Mouse (Mus musculus): ENCODE measurements around the gene Ints7. TPM values are rescaled to one million over a fixed set of nuclear protein-coding genes. Genes with fewer than 3 reads are reported as not detected.

The Ints7 gene
- polyA plus RNA-seq, 1 experiment: 9.8 TPM

DNA sequence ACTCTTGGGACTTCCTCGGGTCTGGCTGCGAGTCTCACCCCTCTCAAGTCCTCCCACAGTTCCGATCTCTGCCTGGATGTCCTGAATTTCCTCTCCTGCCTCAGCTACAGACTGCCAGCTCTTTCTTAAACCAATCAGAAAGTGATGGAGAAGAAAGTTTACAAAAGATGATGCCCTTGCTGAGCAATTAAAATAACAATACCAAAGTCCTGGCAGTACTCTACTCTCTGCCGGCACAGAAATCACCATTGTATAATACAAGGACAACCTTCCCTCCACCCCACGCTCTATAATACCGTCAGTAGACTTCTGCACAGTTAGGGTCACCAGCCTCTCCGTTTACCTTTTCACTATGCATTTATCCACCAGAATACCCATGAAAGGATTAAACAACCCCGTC, 40.8 kb downstream of the Ints7 start:
- Histone ChIP-seq H3K4me1 (ENCODE audit: control insufficient read depth, insufficient read depth, insufficient read length, low read length) (no peaks in the 10 kb centered on the region; the same call in 1 of the 2 replicates), H3K27ac (ENCODE audit: insufficient read depth, low read depth, low read length) (no peak overlapping the region), H3K27me3 (ENCODE audit: control insufficient read depth, insufficient read depth, low read length) (no peaks in the 10 kb centered on the region), H3K4me3 (ENCODE audit: low read depth, low read length) (no peak overlapping the region), H3K36me3 (ENCODE audit: control insufficient read depth, insufficient read depth, low read length) (peaks cover 52% of the 10 kb centered on the region)
- no peak for TF ChIP-seq POLR2A (IDR thresholded peaks at IDR 0.05; ENCODE audit: low read depth, low read length)
- no peak for TF ChIP-seq CTCF (IDR thresholded peaks at IDR 0.05; ENCODE audit: extremely low read depth, insufficient read length, insufficient replicate concordance, low read depth, low read length)
- WGBS: 95% methylated on average over 8 of the region's 8 CpGs

DNA sequence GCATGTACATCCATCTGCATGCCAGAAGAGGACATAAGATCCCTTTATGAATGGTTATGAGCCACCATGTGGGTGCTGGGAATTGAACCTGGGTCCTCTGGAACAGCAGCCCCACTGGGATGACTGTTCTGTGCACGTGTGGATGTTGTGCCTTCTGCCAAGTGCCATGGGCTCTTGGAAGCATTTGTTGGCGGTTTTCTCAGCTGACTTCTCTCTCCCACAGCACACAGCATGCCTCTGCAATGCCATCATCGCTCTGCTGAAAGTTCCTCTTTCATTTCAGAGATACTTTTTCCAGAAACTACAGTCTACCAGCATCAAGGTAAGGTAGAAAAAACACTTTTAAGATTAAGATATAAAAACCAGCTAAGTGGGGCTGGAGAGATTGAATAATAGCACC, 42.2 kb downstream of the Ints7 start:
- H3K4me1 ChIP-seq (ENCODE audit: control insufficient read depth, insufficient read depth, insufficient read length, low read length): no peaks in the 10 kb centered on the region; the same call in 1 of the 2 replicates
- no peak overlapping the region for H3K4me3 ChIP-seq (ENCODE audit: low read depth, low read length)
- no peaks in the 10 kb centered on the region for H3K27me3 ChIP-seq (ENCODE audit: control insufficient read depth, insufficient read depth, low read length)
- peaks cover 49% of the 10 kb centered on the region for H3K36me3 ChIP-seq (ENCODE audit: control insufficient read depth, insufficient read depth, low read length)
- WGBS: 80% methylated on average over 3 of the region's 3 CpGs
- TF ChIP-seq POLR2A (IDR thresholded peaks at IDR 0.05; ENCODE audit: low read depth, low read length) (no peak), CTCF (IDR thresholded peaks at IDR 0.05; ENCODE audit: extremely low read depth, insufficient read length, insufficient replicate concordance, low read depth, low read length) (no peak)
- H3K27ac ChIP-seq (ENCODE audit: insufficient read depth, low read depth, low read length): no peak overlapping the region

DNA sequence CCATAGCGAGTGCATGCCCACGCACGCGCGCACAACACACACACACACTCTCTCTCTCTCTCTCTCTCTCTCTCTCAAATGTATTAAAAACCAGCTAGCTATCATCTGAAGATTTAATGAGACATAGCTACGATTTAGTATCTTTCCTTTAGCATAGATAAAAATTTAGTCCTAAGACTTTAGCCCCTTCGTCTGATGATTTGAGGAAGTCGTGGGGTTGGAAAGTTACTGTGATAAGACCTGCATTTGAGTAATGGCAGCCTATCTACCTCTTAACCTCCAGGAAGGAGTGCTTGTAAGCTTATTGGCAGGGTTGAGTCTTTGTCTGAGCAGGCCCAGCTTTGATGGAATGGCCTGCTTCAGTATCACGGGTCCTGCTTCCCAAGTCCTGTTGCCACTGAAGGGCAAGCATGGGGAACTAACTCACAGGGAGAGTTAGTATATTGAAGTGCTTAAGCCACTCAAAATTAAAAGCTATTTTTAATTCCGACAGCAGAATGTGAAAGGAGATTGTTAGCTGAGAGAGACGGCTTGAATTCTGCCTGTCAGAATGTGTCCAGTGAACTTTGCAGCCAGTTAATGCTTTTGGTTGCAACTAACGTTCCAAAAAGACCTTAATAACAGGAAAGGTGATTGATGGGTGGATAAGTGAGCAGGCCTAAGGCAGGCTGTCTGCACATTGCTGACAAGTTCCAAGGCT, 42.8 kb downstream of the Ints7 start:
- H3K4me1 ChIP-seq (ENCODE audit: control insufficient read depth, insufficient read depth, insufficient read length, low read length): no peaks in the 10 kb centered on the region; the same call in 1 of the 2 replicates
- WGBS: 89% methylated on average over 12 of the region's 12 CpGs
- H3K36me3 ChIP-seq (ENCODE audit: control insufficient read depth, insufficient read depth, low read length): peaks cover 45% of the 10 kb centered on the region

DNA sequence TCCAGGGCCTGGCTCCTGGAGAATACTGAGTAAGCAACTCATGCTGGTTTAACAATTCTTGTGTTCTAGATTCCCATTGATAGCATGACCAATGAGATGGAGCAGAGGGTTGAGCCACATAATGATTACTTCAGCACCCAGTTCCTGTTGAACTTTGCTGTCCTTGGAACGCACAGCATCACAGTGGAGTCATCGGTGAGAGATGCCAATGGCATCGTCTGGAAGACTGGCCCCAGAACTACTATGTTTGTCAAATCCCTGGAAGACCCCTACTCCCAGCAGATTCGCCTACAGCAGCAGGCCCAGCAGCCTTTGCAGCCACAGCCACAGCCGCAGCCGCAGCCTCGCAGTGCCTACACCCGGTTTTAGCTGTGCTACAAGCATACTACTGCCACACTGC, 45.7 kb downstream of the Ints7 start:
- no peak overlapping the region for H3K4me3 ChIP-seq (ENCODE audit: low read depth, low read length)
- no peaks in the 10 kb centered on the region for H3K27me3 ChIP-seq (ENCODE audit: control insufficient read depth, insufficient read depth, low read length)
- TF ChIP-seq POLR2A (IDR thresholded peaks at IDR 0.05; ENCODE audit: low read depth, low read length) (no peak), CTCF (IDR thresholded peaks at IDR 0.05; ENCODE audit: extremely low read depth, insufficient read length, insufficient replicate concordance, low read depth, low read length) (no peak)
- WGBS: 90% methylated on average over 8 of the region's 8 CpGs
- no peaks in the 10 kb centered on the region; the same call in 1 of the 2 replicates for H3K4me1 ChIP-seq (ENCODE audit: control insufficient read depth, insufficient read depth, insufficient read length, low read length)
- H3K36me3 ChIP-seq (ENCODE audit: control insufficient read depth, insufficient read depth, low read length): peaks cover 27% of the 10 kb centered on the region
- H3K27ac ChIP-seq (ENCODE audit: insufficient read depth, low read depth, low read length): no peak overlapping the region

More for the DNA sequence above, 42.8 kb downstream of the Ints7 start:
- no peaks in the 10 kb centered on the region for H3K27me3 ChIP-seq (ENCODE audit: control insufficient read depth, insufficient read depth, low read length)
- no peak overlapping the region for H3K4me3 ChIP-seq (ENCODE audit: low read depth, low read length)
- no peak overlapping the region for H3K27ac ChIP-seq (ENCODE audit: insufficient read depth, low read depth, low read length)
- TF ChIP-seq CTCF (IDR thresholded peaks at IDR 0.05; ENCODE audit: extremely low read depth, insufficient read length, insufficient replicate concordance, low read depth, low read length) (no peak), POLR2A (IDR thresholded peaks at IDR 0.05; ENCODE audit: low read depth, low read length) (no peak)

DNA sequence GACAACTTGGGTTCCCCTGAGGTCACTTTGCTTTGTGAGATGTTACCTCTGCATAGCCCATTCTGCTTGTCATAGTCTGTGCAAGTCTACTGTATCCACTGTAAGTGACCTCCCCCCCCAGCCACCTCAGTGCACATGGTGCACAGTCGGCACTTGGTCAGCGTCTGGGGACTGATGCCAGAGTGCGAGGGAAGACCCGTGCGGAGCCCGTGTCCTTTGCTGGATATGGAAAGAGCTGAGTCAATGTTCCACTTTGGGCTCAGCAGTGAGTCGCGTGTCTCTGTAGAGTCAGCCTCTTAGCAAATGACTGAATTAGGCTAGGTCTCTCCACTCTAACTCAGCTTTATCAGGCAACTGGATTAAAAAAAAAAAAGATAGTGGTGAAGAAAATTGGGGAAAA, 47.4 kb downstream of the Ints7 start:
- Histone ChIP-seq H3K27me3 (ENCODE audit: control insufficient read depth, insufficient read depth, low read length) (no peaks in the 10 kb centered on the region), H3K4me3 (ENCODE audit: low read depth, low read length) (no peak overlapping the region), H3K36me3 (ENCODE audit: control insufficient read depth, insufficient read depth, low read length) (peaks cover 22% of the 10 kb centered on the region), H3K4me1 (ENCODE audit: control insufficient read depth, insufficient read depth, insufficient read length, low read length) (no peaks in the 10 kb centered on the region; the same call in 1 of the 2 replicates), H3K27ac (ENCODE audit: insufficient read depth, low read depth, low read length) (no peak overlapping the region)
- TF ChIP-seq POLR2A (IDR thresholded peaks at IDR 0.05; ENCODE audit: low read depth, low read length) (no peak), CTCF (IDR thresholded peaks at IDR 0.05; ENCODE audit: extremely low read depth, insufficient read length, insufficient replicate concordance, low read depth, low read length) (no peak)
- WGBS: 90% methylated on average over 8 of the region's 8 CpGs

DNA sequence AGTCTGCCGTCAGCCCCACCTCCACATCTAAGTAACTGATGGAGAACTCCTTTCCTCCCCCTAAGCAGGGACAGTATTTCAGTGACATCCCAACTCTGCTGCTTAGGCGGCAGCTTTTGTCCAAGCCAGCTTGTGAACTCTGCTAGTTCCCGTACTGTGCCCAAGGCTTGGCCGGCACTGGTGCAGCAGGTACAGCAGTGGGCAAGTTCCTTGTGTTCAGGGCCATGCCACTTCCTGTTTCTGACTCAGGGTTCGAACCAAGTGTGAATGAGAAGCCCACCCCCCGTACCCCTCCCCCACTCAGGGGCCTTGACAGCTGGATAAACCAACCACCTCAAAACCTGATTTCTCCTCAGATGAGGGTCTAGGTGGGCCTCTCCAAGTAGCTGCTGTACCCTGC, 49.1 kb downstream of the Ints7 start:
- H3K27me3 ChIP-seq (ENCODE audit: control insufficient read depth, insufficient read depth, low read length): no peaks in the 10 kb centered on the region
- peaks cover 7% of the 10 kb centered on the region for H3K4me1 ChIP-seq (ENCODE audit: control insufficient read depth, insufficient read depth, insufficient read length, low read length)
- peaks cover 12% of the 10 kb centered on the region for H3K36me3 ChIP-seq (ENCODE audit: control insufficient read depth, insufficient read depth, low read length)
- no peak overlapping the region for H3K27ac ChIP-seq (ENCODE audit: insufficient read depth, low read depth, low read length)
- 69% methylated on average over 6 of the region's 6 CpGs for WGBS
- TF ChIP-seq POLR2A (IDR thresholded peaks at IDR 0.05; ENCODE audit: low read depth, low read length) (no peak), CTCF (IDR thresholded peaks at IDR 0.05; ENCODE audit: extremely low read depth, insufficient read length, insufficient replicate concordance, low read depth, low read length) (no peak)
- H3K4me3 ChIP-seq (ENCODE audit: low read depth, low read length): no peak overlapping the region

DNA sequence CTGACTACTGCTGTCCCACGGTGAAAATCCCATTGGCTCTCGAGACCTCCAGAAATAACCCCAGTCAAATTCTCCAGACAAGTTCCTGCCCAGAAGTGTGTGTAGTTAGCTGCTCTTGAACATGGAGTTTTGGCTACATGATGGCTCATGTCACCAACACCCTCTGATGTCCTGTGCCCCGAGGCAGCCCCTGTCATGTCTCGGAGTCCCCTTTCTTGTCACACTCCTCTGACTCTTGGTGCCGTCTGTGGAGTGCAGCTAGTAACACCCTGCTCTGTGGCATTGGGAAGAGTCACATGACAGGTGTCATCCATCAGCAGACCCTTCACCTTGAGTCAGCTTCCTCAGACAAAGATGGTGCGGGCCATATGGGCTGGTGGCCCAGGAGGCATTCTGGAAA, 49.6 kb downstream of the Ints7 start:
- no peak overlapping the region for H3K4me3 ChIP-seq (ENCODE audit: low read depth, low read length)
- TF ChIP-seq CTCF (IDR thresholded peaks at IDR 0.05; ENCODE audit: extremely low read depth, insufficient read length, insufficient replicate concordance, low read depth, low read length): no peak
- no peak for TF ChIP-seq POLR2A (IDR thresholded peaks at IDR 0.05; ENCODE audit: low read depth, low read length)

More for the DNA sequence above, 49.6 kb downstream of the Ints7 start:
- H3K27ac ChIP-seq (ENCODE audit: insufficient read depth, low read depth, low read length): no peak overlapping the region
- WGBS: 69% methylated on average over 6 of the region's 6 CpGs
- H3K27me3 ChIP-seq (ENCODE audit: control insufficient read depth, insufficient read depth, low read length): no peaks in the 10 kb centered on the region
- H3K4me1 ChIP-seq (ENCODE audit: control insufficient read depth, insufficient read depth, insufficient read length, low read length): peaks cover 10% of the 10 kb centered on the region
- H3K36me3 ChIP-seq (ENCODE audit: control insufficient read depth, insufficient read depth, low read length): peaks cover 8% of the 10 kb centered on the region

Data from small intestine, adult 2 months (tissue).